Mouse (Mus musculus): ENCODE measurements around the gene Ocm. TPM values are rescaled to one million over a fixed set of nuclear protein-coding genes. Genes with fewer than 3 reads are reported as not detected.
"Not testable (repeated sequence)": the region's sequence is repeated elsewhere in the genome, so short reads cannot be mapped to it uniquely, and the experiment has no call there.

Ocm gene
- polyA plus RNA-seq, 1 experiment: not detected

DNA sequence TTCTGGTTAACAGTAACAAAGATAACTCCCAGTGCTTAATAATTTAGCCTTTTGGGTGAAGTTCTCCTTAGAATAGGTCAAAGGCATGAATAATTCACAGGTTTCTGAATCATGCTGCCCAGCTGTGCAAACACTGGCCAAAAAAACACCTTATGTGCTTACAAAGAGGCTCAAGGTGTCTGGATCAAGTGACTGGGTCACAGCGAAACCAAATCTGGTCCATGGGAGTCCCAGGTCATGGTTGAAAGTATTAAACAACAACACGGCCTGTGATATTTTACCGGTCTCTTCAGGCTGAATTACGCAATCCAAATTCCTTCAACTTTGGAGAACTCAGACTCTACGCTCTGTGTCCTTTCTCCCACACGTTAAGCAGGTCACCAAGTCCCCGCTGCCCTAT is 6.0 kb upstream of the Ocm start:
- Histone ChIP-seq H3K27ac (ENCODE audit: insufficient read depth, low read length) (no peak overlapping the region), H3K4me3 (replicated peaks; ENCODE audit: insufficient read depth, low read depth, low read length) (no peak overlapping the region), H3K27me3 (ENCODE audit: control insufficient read depth, insufficient read depth, low read length) (no peaks in the 10 kb centered on the region), H3K4me1 (ENCODE audit: control insufficient read depth, insufficient read depth, low read length) (no peaks in the 10 kb centered on the region)
- DNase-seq: no peak
- no peak for TF ChIP-seq CTCF (IDR thresholded peaks at IDR 0.05; ENCODE audit: borderline replicate concordance, insufficient read depth, low read depth, low read length)
- TF ChIP-seq POLR2A (IDR thresholded peaks at IDR 0.05; ENCODE audit: borderline replicate concordance, insufficient read depth, low read length): no peak
- WGBS: 92% methylated on average over 7 of the region's 7 CpGs

DNA sequence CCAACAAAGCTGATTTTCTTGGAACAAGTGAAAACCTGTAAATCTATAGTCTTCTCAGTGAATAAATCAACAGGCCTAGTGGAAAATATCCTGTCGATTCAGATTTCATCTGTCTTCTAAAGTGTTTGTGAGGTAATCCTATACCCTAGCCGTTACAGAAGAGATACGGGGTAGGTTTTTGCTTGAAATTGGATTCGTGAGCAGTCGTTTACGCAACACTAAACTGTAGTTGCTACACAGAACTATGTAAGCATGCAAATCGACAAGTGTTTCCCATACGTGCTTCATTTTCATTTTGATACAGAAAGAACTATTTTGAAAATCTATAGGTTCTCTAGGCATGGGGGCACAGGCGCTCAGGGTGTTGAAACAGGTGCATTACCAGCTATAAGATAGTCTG is 10.6 kb downstream of the Ocm start:
- H3K4me3 ChIP-seq (replicated peaks; ENCODE audit: insufficient read depth, low read depth, low read length): no peak overlapping the region
- 93% methylated on average over 9 of the region's 9 CpGs for WGBS
- no peak for TF ChIP-seq CTCF (IDR thresholded peaks at IDR 0.05; ENCODE audit: borderline replicate concordance, insufficient read depth, low read depth, low read length)
- TF ChIP-seq POLR2A (IDR thresholded peaks at IDR 0.05; ENCODE audit: borderline replicate concordance, insufficient read depth, low read length): no peak
- no peak for DNase-seq
- H3K4me1 ChIP-seq (ENCODE audit: control insufficient read depth, insufficient read depth, low read length): peaks cover 4% of the 10 kb centered on the region; the same call in 1 of the 2 replicates
- no peak overlapping the region for H3K27ac ChIP-seq (ENCODE audit: insufficient read depth, low read length)
- no peaks in the 10 kb centered on the region for H3K27me3 ChIP-seq (ENCODE audit: control insufficient read depth, insufficient read depth, low read length)

GRCm38 (mm10) chr5:144015312-144015650 is 11.2 kb downstream of the Ocm start:
- peaks cover 4% of the 10 kb centered on the region; the same call in 1 of the 2 replicates for H3K4me1 ChIP-seq (ENCODE audit: control insufficient read depth, insufficient read depth, low read length)
- 75% methylated on average over 3 of the region's 3 CpGs for WGBS
- TF ChIP-seq POLR2A (IDR thresholded peaks at IDR 0.05; ENCODE audit: borderline replicate concordance, insufficient read depth, low read length) (no peak), CTCF (IDR thresholded peaks at IDR 0.05; ENCODE audit: borderline replicate concordance, insufficient read depth, low read depth, low read length) (no peak)
- no peak for DNase-seq
- H3K27ac ChIP-seq (ENCODE audit: insufficient read depth, low read length): peak overlapping the region; percentile 33; the same call in 1 of the 2 replicates
- no peaks in the 10 kb centered on the region for H3K27me3 ChIP-seq (ENCODE audit: control insufficient read depth, insufficient read depth, low read length)
- no peak overlapping the region for H3K4me3 ChIP-seq (replicated peaks; ENCODE audit: insufficient read depth, low read depth, low read length)

DNA sequence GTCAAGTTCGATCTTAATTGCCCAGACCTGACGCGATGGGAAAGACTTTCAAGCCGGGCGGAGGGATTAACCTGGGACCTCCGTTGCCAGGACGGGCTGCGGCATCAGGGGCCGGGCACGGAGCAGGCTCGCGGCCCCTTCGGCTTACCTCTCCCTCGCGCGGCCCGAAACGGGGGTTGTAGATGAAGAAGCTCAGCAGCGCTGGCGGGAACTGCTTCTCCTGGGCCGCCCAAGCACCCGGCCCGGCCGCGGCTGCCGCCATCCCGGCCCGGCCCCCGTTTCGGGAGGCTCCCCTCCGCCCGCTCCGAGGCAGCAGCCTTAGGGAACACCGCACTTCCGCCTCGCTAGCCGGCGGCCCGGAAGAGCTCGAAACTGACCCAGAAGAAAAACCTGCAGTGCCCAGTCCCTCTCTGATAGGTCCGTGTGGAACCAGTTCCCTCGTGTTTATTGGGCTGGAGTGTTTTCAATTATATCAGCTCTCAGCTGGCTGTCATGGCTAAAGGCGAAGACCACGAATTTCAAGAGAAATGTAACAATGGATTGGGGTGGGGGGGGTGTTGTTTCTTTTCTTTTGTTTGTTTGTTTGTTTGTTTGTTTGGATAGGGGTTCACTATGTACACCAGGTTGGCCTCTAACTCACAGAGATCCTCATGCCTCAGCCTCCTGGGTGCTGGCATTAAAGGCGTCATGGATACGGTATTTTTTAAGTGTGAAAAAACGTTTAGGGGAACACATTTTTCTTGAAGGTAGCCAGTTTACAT is 11.7 kb downstream of the Ocm start, which contains the start of gene Ccz1:
TSS of gene Ccz1 (minus strand) at position 327 of the 761 bp plus-strand sequence.
- 3% methylated on average over 47 of the region's 47 CpGs for whole genome bisulfite sequencing
- peak within 1 kb of the TSS; percentile 63; the same call in 1 of the 2 replicates for H3K27ac ChIP-seq (ENCODE audit: insufficient read depth, low read length)
- TF ChIP-seq POLR2A (IDR thresholded peaks at IDR 0.05; ENCODE audit: borderline replicate concordance, insufficient read depth, low read length): peak; percentile 50; the same call in 1 of the 2 replicates
- no peak for TF ChIP-seq CTCF (IDR thresholded peaks at IDR 0.05; ENCODE audit: borderline replicate concordance, insufficient read depth, low read depth, low read length)

DNA sequence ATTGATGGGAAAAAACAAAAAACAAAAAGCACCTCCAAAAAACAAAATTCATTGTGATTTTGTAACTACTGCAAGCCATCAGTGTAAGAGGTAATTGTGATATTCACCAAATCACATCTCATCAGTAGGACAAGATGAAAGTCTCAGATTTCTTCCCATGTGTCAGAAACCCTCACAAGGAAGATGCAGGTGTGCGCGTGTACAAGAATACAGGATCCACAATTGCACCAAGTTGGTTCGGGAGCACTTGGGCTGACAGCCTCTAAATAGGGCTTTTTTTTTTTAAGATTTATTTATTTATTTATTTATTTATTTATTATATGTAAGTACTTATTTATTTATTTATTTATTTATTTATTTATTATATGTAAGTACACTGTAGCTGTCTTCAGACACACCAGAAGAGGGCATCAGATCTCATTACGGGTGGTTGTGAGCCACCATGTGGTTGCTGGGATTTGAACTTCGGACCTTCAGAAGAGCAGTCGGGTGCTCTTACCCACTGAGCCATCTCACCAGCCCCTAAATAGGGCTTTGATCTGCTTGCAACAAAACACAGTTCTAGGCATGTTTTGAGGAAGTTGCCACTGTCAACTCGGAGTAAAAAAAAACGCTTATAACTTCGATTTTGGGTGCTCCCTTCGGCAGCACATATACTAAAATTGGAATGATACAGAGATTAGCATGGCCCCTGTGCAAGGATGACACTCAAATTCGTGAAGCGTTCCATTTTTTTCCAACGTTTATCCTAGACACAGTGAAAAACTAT is 12.9 kb downstream of the Ocm start:
- not testable (repeated sequence) for H3K4me1 ChIP-seq (ENCODE audit: control insufficient read depth, insufficient read depth, low read length); H3K4me3 ChIP-seq (replicated peaks; ENCODE audit: insufficient read depth, low read depth, low read length); H3K27ac ChIP-seq (ENCODE audit: insufficient read depth, low read length); H3K27me3 ChIP-seq (ENCODE audit: control insufficient read depth, insufficient read depth, low read length); DNase-seq
- WGBS: 59% methylated on average over 13 of the region's 13 CpGs

More for the DNA sequence above, 11.7 kb downstream of the Ocm start, which contains the start of gene Ccz1:
- peak; percentile 81 to 84 for DNase-seq
- Histone ChIP-seq H3K27me3 (ENCODE audit: control insufficient read depth, insufficient read depth, low read length) (no peaks in the 10 kb centered on the region), H3K4me1 (ENCODE audit: control insufficient read depth, insufficient read depth, low read length) (peaks cover 4% of the 10 kb centered on the region; the same call in 1 of the 2 replicates), H3K4me3 (replicated peaks; ENCODE audit: insufficient read depth, low read depth, low read length) (peak within 1 kb of the TSS; percentile 87)

DNA sequence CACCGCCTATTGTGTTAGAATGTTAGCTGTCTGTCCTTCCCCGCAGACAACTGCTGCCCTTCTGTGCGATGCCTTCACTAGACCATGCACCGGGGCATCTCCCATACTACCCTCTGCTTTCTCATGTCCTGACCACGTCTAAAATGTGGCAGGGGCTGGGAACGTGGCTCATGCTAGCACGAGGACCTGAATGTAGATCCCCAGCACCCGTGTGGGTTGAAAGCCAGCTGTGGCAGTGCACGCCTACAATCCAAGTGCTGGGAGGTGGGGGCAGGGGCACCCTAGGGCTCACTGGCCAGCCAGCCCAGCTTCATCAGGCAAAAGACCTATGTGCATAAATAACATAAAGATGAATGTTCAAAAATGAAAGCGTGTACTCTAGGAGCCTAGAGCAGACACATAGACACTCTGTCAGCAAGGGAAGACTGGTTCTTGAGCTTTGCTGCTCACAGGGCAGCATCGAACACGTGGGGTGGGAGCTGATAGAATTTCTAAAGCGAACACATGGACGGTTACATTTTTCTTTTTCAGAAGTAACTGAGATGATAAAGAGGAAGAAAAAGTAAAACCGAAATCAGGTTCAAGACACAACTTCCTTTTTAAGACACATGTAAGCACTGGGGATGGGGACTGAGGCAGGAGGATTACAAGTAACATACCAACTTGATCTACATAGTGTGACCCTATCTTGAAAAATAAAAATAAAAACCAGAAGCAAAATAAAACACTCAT is 23.8 kb downstream of the Ocm start:
- DNase-seq: no peak
- 90% methylated on average over 15 of the region's 15 CpGs for WGBS
- Histone ChIP-seq H3K27me3 (ENCODE audit: control insufficient read depth, insufficient read depth, low read length) (no peaks in the 10 kb centered on the region), H3K4me3 (replicated peaks; ENCODE audit: insufficient read depth, low read depth, low read length) (no peak overlapping the region), H3K4me1 (ENCODE audit: control insufficient read depth, insufficient read depth, low read length) (no peaks in the 10 kb centered on the region), H3K27ac (ENCODE audit: insufficient read depth, low read length) (no peak overlapping the region)
- TF ChIP-seq CTCF (IDR thresholded peaks at IDR 0.05; ENCODE audit: borderline replicate concordance, insufficient read depth, low read depth, low read length) (no peak), POLR2A (IDR thresholded peaks at IDR 0.05; ENCODE audit: borderline replicate concordance, insufficient read depth, low read length) (no peak)

GRCm38 (mm10) chr5:143999409-143999808 is 27.1 kb downstream of the Ocm start:
- TF ChIP-seq CTCF (IDR thresholded peaks at IDR 0.05; ENCODE audit: borderline replicate concordance, insufficient read depth, low read depth, low read length): no peak
- no peak for TF ChIP-seq POLR2A (IDR thresholded peaks at IDR 0.05; ENCODE audit: borderline replicate concordance, insufficient read depth, low read length)
- H3K4me1 ChIP-seq (ENCODE audit: control insufficient read depth, insufficient read depth, low read length): no peaks in the 10 kb centered on the region
- H3K27ac ChIP-seq (ENCODE audit: insufficient read depth, low read length): no peak overlapping the region
- no peak overlapping the region for H3K4me3 ChIP-seq (replicated peaks; ENCODE audit: insufficient read depth, low read depth, low read length)
- no peaks in the 10 kb centered on the region for H3K27me3 ChIP-seq (ENCODE audit: control insufficient read depth, insufficient read depth, low read length)
- DNase-seq: no peak
- 86% methylated on average over 1 of the region's 1 CpGs for WGBS

Measured in cerebellum, adult 2 months (tissue).